Mouse (Mus musculus) E14TG2a.4 (cell line): ENCODE measurements around the gene Slc30a4.

ENCODE experiments used
- CTCF ChIP-seq: conservative IDR thresholded peaks from 2 replicates; pipeline ENCODE4 v1.5.1; 2014; ENCODE audit warnings: low read length
- NANOG ChIP-seq: IDR thresholded peaks from 2 replicates; pipeline ENCODE4 v1.6.1; 2014; ENCODE audit warnings: borderline replicate concordance, low read length, mixed read lengths
- POU5F1 ChIP-seq: IDR thresholded peaks from 2 replicates; pipeline ENCODE4 v1.6.1; 2014; ENCODE audit warnings: low read length, borderline replicate concordance

DNA sequence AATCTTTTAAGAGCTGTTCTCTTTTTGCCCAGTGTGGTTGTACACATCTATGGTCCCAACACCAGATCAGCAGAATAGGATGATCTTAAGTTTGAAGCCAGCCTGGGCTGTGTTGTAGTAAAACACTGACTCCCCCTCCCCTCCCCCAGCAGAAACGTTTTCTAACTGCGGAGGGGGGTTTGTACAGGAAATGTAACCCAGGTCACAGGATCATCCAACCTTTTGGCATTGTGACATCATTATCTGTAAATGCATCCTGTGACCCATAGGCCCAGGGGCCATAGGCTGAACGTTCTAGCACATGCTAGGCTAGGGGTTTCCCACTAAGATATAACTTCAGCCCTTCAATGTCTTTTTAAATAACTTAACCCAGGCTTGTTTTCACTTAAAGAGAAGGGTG lies 65.8 kb downstream of the Slc30a4 start, which contains the start of gene AA467197:
- TF ChIP-seq CTCF: no peak
- no peak for TF ChIP-seq NANOG
- no peak for TF ChIP-seq POU5F1
